Mouse (Mus musculus) embryonic facial prominence, embryonic 12.5 days (tissue): Measurements from ENCODE around the gene Ccdc28b. TPM values are rescaled to one million over a fixed set of nuclear protein-coding genes. Genes with fewer than 3 reads are reported as not detected.

ENCODE experiments used
- ATAC-seq: fragments of 200-750 bp; cut with Nextera tagmentation; 2 replicates; pipeline ENCODE4 v1.8.0; 2017; ENCODE audit not compliant: insufficient number of reproducible peaks, insufficient read depth, low FRiP score, low TSS enrichment
- H3K27ac ChIP-seq: fragments of 300-500 bp; sonication (generic); 2 replicates; pipeline ENCODE4 v1.5.1; 2016; ENCODE audit warnings: mild to moderate bottlenecking
- H3K27me3 ChIP-seq: fragments of 300-500 bp; sonication (generic); 2 replicates; pipeline ENCODE4 v1.6.1; 2016; ENCODE audit warnings: mild to moderate bottlenecking, moderate library complexity
- H3K36me3 ChIP-seq: fragments of 300-500 bp; sonication (generic); 2 replicates; pipeline ENCODE4 v1.6.1; 2016; ENCODE audit warnings: mild to moderate bottlenecking
- H3K4me1 ChIP-seq: fragments of 300-500 bp; sonication (generic); 2 replicates; pipeline ENCODE4 v1.6.1; 2016
- H3K4me2 ChIP-seq: fragments of 300-500 bp; sonication (generic); replicated peaks from 2 replicates; pipeline ENCODE4 v1.6.1; 2016; ENCODE audit warnings: mild to moderate bottlenecking, moderate library complexity
- H3K4me3 ChIP-seq: fragments of 300-500 bp; sonication (generic); 2 replicates; pipeline ENCODE4 v1.5.1; 2016; ENCODE audit warnings: mild to moderate bottlenecking
- H3K9ac ChIP-seq: fragments of 300-500 bp; sonication (generic); 2 replicates; pipeline ENCODE4 v1.6.1; 2016; ENCODE audit warnings: mild to moderate bottlenecking, moderate library complexity
- H3K9me3 ChIP-seq: fragments of 300-500 bp; sonication (generic); 2 replicates; pipeline ENCODE4 v1.6.1; 2016; ENCODE audit warnings: mild to moderate bottlenecking, moderate library complexity
- WGBS: fragments of 180-500 bp; shearing (Covaris S2); methylation state at CpG from one replicate; pipeline ENCODE4 v1.1.7; 2016; 5-methylcytosine and 5-hydroxymethylcytosine counted together
- polyA plus RNA-seq: library from polyadenylated mRNA; unstranded; fragments of >200 nt; fragmentation: Nextera tagmentation; extraction: Ambion mirVana; gene quantifications from 2 replicates; pipeline ENCODE4 v1.2.1, GENCODE M21; 2016

Gene Ccdc28b
- polyA plus RNA-seq, 1 experiment from 2014 or later: 63.7 TPM

- under 1% methylated on average over 60 of the region's 60 CpGs for WGBS
- H3K27me3 ChIP-seq: no peaks in the 10 kb centered on the region
- H3K4me2 ChIP-seq: peak within 1 kb of the TSS; percentile 93
- H3K4me3 ChIP-seq: peak within 1 kb of the TSS; percentile 80
- H3K27ac ChIP-seq: peak within 1 kb of the TSS; percentile 91
- ATAC-seq: peak; percentile 93
- H3K36me3 ChIP-seq: peaks cover 50% of the 10 kb centered on the region
- no peaks in the 10 kb centered on the region for H3K9me3 ChIP-seq
- H3K9ac ChIP-seq: peak within 1 kb of the TSS; percentile 85
- H3K4me1 ChIP-seq: peaks cover 18% of the 10 kb centered on the region
These were observed 17.1 kb upstream of the Ccdc28b start, which contains the start of gene Txlna for GRCm38 (mm10) chr4:129640638-129641467. TSS of gene Txlna (minus strand) at chr4:129641065.

GRCm38 (mm10) chr4:129640101-129640637 lies 16.4 kb upstream of the Ccdc28b start:
- Histone ChIP-seq H3K4me2 (peak overlapping the region; percentile 93), H3K36me3 (peaks cover 50% of the 10 kb centered on the region), H3K9me3 (no peaks in the 10 kb centered on the region), H3K27me3 (no peaks in the 10 kb centered on the region), H3K4me3 (peak overlapping the region; percentile 80), H3K4me1 (peaks cover 18% of the 10 kb centered on the region), H3K9ac (peak overlapping the region; percentile 85), H3K27ac (peak overlapping the region; percentile 91)
- ATAC-seq: no peak
- 3% methylated on average over 17 of the region's 17 CpGs for WGBS

- peaks cover 18% of the 10 kb centered on the region for H3K4me1 ChIP-seq
- no peak for ATAC-seq
- H3K27me3 ChIP-seq: no peaks in the 10 kb centered on the region
- no peaks in the 10 kb centered on the region for H3K9me3 ChIP-seq
- WGBS: 87% methylated on average over 15 of the region's 15 CpGs
- peak overlapping the region; percentile 91; the same call in 1 of the 2 replicates for H3K27ac ChIP-seq
- peak overlapping the region; percentile 3; the same call in 1 of the 2 replicates for H3K9ac ChIP-seq
- H3K36me3 ChIP-seq: peaks cover 55% of the 10 kb centered on the region
- peak overlapping the region; percentile 93 for H3K4me2 ChIP-seq
- peak overlapping the region; percentile 80 for H3K4me3 ChIP-seq
These were observed 15.5 kb upstream of the Ccdc28b start for GRCm38 (mm10) chr4:129639221-129639620.

GRCm38 (mm10) chr4:129633852-129634251 lies 10.1 kb upstream of the Ccdc28b start:
- peaks cover 2% of the 10 kb centered on the region for H3K4me1 ChIP-seq
- H3K9me3 ChIP-seq: no peaks in the 10 kb centered on the region
- no peak overlapping the region for H3K4me3 ChIP-seq
- no peak for ATAC-seq
- no peak overlapping the region for H3K27ac ChIP-seq
- no peak overlapping the region for H3K4me2 ChIP-seq
- no peak overlapping the region for H3K9ac ChIP-seq
- H3K36me3 ChIP-seq: peaks cover 95% of the 10 kb centered on the region
- H3K27me3 ChIP-seq: no peaks in the 10 kb centered on the region
- WGBS: 96% methylated on average over 6 of the region's 6 CpGs

- peaks cover 98% of the 10 kb centered on the region for H3K36me3 ChIP-seq
- 88% methylated on average over 12 of the region's 12 CpGs for WGBS
- no peaks in the 10 kb centered on the region for H3K9me3 ChIP-seq
These were observed 8.1 kb upstream of the Ccdc28b start for GRCm38 (mm10) chr4:129631867-129632266.

GRCm38 (mm10) chr4:129630944-129631343 lies 7.2 kb upstream of the Ccdc28b start:
- H3K27me3 ChIP-seq: no peaks in the 10 kb centered on the region
- no peaks in the 10 kb centered on the region; the same call in 1 of the 2 replicates for H3K4me1 ChIP-seq
- H3K4me2 ChIP-seq: no peak overlapping the region
- H3K36me3 ChIP-seq: peaks cover 98% of the 10 kb centered on the region
- no peak overlapping the region for H3K4me3 ChIP-seq
- H3K9me3 ChIP-seq: no peaks in the 10 kb centered on the region
- ATAC-seq: no peak
- H3K9ac ChIP-seq: no peak overlapping the region
- H3K27ac ChIP-seq: no peak overlapping the region
- WGBS: 92% methylated on average over 4 of the region's 4 CpGs

More at GRCm38 (mm10) chr4:129631867-129632266, 8.1 kb upstream of the Ccdc28b start:
- Histone ChIP-seq H3K4me2 (no peak overlapping the region), H3K4me3 (no peak overlapping the region), H3K4me1 (no peaks in the 10 kb centered on the region), H3K27me3 (no peaks in the 10 kb centered on the region), H3K9ac (no peak overlapping the region), H3K27ac (no peak overlapping the region)
- no peak for ATAC-seq

- Histone ChIP-seq H3K4me2 (no peak overlapping the region), H3K4me1 (peaks cover 26% of the 10 kb centered on the region), H3K9me3 (no peaks in the 10 kb centered on the region), H3K27me3 (no peaks in the 10 kb centered on the region), H3K27ac (no peak overlapping the region), H3K4me3 (0 out of 2 replicates have a peak overlapping the region, but pooled peaks have one; percentile 4), H3K9ac (no peak overlapping the region), H3K36me3 (peaks cover 53% of the 10 kb centered on the region)
- no peak for ATAC-seq
- 73% methylated on average over 6 of the region's 6 CpGs for WGBS
These were observed 2.3 kb upstream of the Ccdc28b start for GRCm38 (mm10) chr4:129626035-129626434.

- H3K36me3 ChIP-seq: peaks cover 48% of the 10 kb centered on the region
- 43% methylated on average over 4 of the region's 4 CpGs for WGBS
- H3K9me3 ChIP-seq: no peaks in the 10 kb centered on the region
- H3K4me3 ChIP-seq: no peak overlapping the region
- no peak overlapping the region for H3K27ac ChIP-seq
- no peak for ATAC-seq
- H3K27me3 ChIP-seq: no peaks in the 10 kb centered on the region
- peak overlapping the region; percentile 82 for H3K4me2 ChIP-seq
- no peak overlapping the region for H3K9ac ChIP-seq
- H3K4me1 ChIP-seq: peaks cover 26% of the 10 kb centered on the region
These were observed 1.7 kb upstream of the Ccdc28b start for GRCm38 (mm10) chr4:129625496-129625895.

GRCm38 (mm10) chr4:129625029-129625370 lies 1.3 kb upstream of the Ccdc28b start:
- H3K9me3 ChIP-seq: no peaks in the 10 kb centered on the region
- ATAC-seq: 0 out of 2 replicates have a peak, but pooled peaks have one; percentile 8
- peak overlapping the region; percentile 82 for H3K4me2 ChIP-seq
- H3K27me3 ChIP-seq: no peaks in the 10 kb centered on the region
- H3K4me1 ChIP-seq: peaks cover 26% of the 10 kb centered on the region
- WGBS: 3% methylated on average over 6 of the region's 6 CpGs
- peak overlapping the region; percentile 64 for H3K4me3 ChIP-seq
- peaks cover 44% of the 10 kb centered on the region for H3K36me3 ChIP-seq
- peak overlapping the region; percentile 89 for H3K27ac ChIP-seq
- H3K9ac ChIP-seq: peak overlapping the region; percentile 27; the same call in 1 of the 2 replicates

GRCm38 (mm10) chr4:129624281-129625028 lies 708 bp upstream of the Ccdc28b start:
- Histone ChIP-seq H3K4me1 (peaks cover 26% of the 10 kb centered on the region), H3K36me3 (peaks cover 40% of the 10 kb centered on the region), H3K9ac (peak overlapping the region; percentile 76), H3K9me3 (no peaks in the 10 kb centered on the region), H3K4me2 (peak overlapping the region; percentile 82), H3K4me3 (peak overlapping the region; percentile 64), H3K27ac (peak overlapping the region; percentile 89), H3K27me3 (no peaks in the 10 kb centered on the region)
- ATAC-seq: peak; percentile 84
- WGBS: under 1% methylated on average over 18 of the region's 18 CpGs

GRCm38 (mm10) chr4:129622803-129623535 lies 778 bp downstream of the Ccdc28b start:
- Histone ChIP-seq H3K27ac (peak overlapping the region; percentile 89), H3K9ac (peak overlapping the region; percentile 76), H3K4me2 (peak overlapping the region; percentile 82), H3K4me1 (peaks cover 31% of the 10 kb centered on the region), H3K27me3 (no peaks in the 10 kb centered on the region), H3K36me3 (peaks cover 25% of the 10 kb centered on the region), H3K9me3 (no peaks in the 10 kb centered on the region), H3K4me3 (peak overlapping the region; percentile 64)
- WGBS: 22% methylated on average over 8 of the region's 8 CpGs
- no peak for ATAC-seq
